In genomic region chr10:21668976-21669375, GRCm38 (mm10) we compare ENCODE assay signal across 9 mouse cellular contexts.
DNase-seq lines count a peak whose midpoint lies in the region; ATAC-seq lines count a peak whose summit lies in the region.
"Had no signal": no experiment of that assay in that cellular context is flagged by ENCODE, and none has a peak within 500 bp of the region (broad histone marks: within the 10 kb centered on the region; RNA-seq: fewer than 3 reads in every experiment).

No protein-coding gene starts in this region.

- H3K4me1 ChIP-seq in liver, embryonic 11.5 days (replicated peaks; ENCODE audit: control insufficient read depth, insufficient read depth, low read length) = no peaks in the 10 kb centered on the region
- H3K4me1 ChIP-seq: midbrain, embryonic 12.5 days had no signal

- peak; percentile 70 for DNase-seq in ES-CJ7 (ENCODE audit: low read depth, low spot score)
- DNase-seq in embryo, embryonic 10 days (ENCODE audit: low spot score) = peak; percentile 67
- no peak for DNase-seq in liver, embryonic 11.5 days (ENCODE audit: low spot score)
- no peak for DNase-seq in left cerebral cortex, adult 8-10 months (ENCODE audit: low spot score in 2 of 2)
- no peak for DNase-seq in right cerebral cortex, adult 18-20 months
- no peak for DNase-seq in right cerebral cortex, postnatal 4 days
- no peak for DNase-seq in urinary bladder, postnatal 25 days (ENCODE audit: low spot score)

- WGBS in liver, embryonic 11.5 days = 33% methylated on average over 17 of the region's 17 CpGs

- ATAC-seq in hematopoietic stem cell, adult 5-6 weeks (replicated peaks in 1 of 2; ENCODE audit: insufficient read depth in 1 of 2, low FRiP score in 2 of 2, low TSS enrichment in 1 of 2, low read depth in 1 of 2, poor library complexity in 2 of 2, severe bottlenecking in 2 of 2) = peak; percentile 21 to 22; a peak in 1 of 4 replicates
- no peak for ATAC-seq in liver, embryonic 11.5 days (replicated peaks; ENCODE audit: low FRiP score)

- no peaks in the 10 kb centered on the region for H3K27me3 ChIP-seq in liver, embryonic 11.5 days (replicated peaks; ENCODE audit: control insufficient read depth, insufficient read depth, low read length)
- H3K27me3 ChIP-seq: midbrain, embryonic 12.5 days had no signal

- no peak overlapping the region for H3K27ac ChIP-seq in liver, embryonic 11.5 days (ENCODE audit: low read depth, low read length)
- H3K27ac ChIP-seq: midbrain, embryonic 12.5 days had no signal

- no peaks in the 10 kb centered on the region for H3K9me3 ChIP-seq in liver, embryonic 11.5 days (ENCODE audit: control insufficient read depth, low read length)

- peak overlapping the region; percentile 39; the same call in 1 of the 2 replicates for H3K4me2 ChIP-seq in liver, embryonic 11.5 days
- H3K4me2 ChIP-seq: midbrain, embryonic 12.5 days had no signal

- no peak overlapping the region for H3K9ac ChIP-seq in liver, embryonic 11.5 days (ENCODE audit: low read depth, low read length)
- H3K9ac ChIP-seq: midbrain, embryonic 12.5 days had no signal

- H3K4me3 ChIP-seq in liver, embryonic 11.5 days (ENCODE audit: low read depth, low read length) = no peak overlapping the region
- H3K4me3 ChIP-seq: midbrain, embryonic 12.5 days had no signal

- no peaks in the 10 kb centered on the region for H3K36me3 ChIP-seq in liver, embryonic 11.5 days (ENCODE audit: control insufficient read depth, insufficient read depth, low read length)
- H3K36me3 ChIP-seq: midbrain, embryonic 12.5 days had no signal

Comparison
In these comparisons a context has a peak if more than half of its experiments do, and no peak if none do; other contexts are left out.
1. DNase-seq: peak in ES-CJ7 (single experiment) and embryo, embryonic 10 days (single experiment); none in liver, embryonic 11.5 days (single experiment), left cerebral cortex, adult 8-10 months (0 of 2), right cerebral cortex, adult 18-20 months (single experiment), right cerebral cortex, postnatal 4 days (single experiment) and urinary bladder, postnatal 25 days (single experiment).